Mouse (Mus musculus): ENCODE data around the gene Ppia.
"Not testable (repeated sequence)": the region's sequence is repeated elsewhere in the genome, so short reads cannot be mapped to it uniquely, and the experiment has no call there.

Gene Ppia

DNA sequence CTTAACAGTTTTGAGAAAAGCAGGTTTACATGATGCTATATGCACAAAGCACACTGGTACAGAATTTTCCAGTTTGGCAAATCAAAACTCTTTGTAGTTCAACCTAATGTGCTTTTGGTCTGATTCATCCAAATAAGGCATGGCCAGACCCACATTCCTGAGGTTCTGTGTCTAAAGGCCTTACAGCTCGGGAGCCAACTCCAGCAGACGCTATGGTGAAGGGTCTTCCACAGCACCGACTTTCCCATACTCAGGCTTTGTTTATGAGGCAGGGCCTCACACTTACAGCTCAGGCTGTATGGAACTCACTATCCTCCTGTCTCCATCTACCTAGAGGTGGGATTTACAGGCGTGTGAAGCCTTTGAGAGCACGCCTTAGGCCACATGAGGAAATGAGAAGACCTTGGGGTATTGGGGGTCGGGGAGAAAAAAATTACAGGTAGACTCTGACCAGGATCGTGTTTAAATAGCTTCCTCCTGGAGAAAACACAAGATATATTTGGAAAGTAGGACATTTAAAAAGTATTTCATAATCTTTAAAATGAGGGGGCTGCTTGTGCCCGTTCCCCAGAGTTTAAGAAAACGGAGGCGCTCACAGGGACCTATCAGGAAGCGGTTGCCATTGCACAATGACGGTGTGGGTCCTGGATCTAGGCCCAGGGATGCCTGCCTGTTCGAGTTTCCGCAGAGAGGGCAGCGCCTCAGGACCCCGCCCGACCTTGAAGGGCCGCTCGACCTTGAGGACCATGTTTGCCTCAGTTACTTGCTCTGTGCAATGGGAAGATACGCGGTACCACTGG is at the start of gene Ppia:
TSS of gene Ppia (plus strand) at position 693 of the 800 bp plus-strand sequence.
- no peak for DNase-seq (ENCODE audit: low spot score)

DNA sequence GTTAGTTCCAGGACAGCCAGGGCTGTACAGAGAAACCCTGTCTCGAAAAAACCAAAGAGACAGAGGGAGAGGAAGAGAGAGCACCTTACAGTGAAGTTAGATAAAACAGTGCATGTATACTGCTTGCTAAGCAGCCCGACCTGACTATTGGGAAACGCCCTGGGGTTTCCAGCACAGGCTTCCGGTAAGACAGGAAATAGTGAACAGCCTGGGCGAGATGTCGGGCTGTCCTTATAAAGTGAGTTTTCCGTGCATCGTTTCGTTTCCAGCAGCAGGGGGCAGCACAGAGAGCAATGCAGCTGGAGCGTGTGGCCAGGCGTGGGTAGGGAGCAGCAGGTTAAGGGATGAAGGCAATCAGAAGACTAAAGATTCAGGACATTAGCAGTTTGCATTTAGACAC is 49.4 kb upstream of the Ppia start:
- peak; percentile 63 for DNase-seq (ENCODE audit: low spot score)

DNA sequence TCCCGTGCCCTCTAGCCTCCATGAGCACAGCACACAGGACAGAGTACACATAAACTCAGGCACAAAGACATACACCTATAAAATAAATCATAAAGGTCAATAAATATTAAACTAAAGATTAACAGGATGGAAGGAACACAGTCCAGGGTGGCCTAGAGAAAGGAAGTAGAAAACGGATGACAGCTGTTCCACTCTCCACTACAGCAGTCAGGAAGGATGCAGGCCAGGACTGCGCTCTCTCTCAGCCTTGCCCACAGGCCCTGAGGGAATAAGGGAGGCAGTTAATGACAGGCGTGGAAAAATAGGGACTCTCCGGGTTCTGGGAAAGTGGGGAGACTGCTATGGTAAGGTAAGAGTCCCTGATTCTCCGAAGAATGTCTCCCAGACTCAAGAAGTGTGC is 48.8 kb upstream of the Ppia start:
- DNase-seq (ENCODE audit: low spot score) = no peak

DNA sequence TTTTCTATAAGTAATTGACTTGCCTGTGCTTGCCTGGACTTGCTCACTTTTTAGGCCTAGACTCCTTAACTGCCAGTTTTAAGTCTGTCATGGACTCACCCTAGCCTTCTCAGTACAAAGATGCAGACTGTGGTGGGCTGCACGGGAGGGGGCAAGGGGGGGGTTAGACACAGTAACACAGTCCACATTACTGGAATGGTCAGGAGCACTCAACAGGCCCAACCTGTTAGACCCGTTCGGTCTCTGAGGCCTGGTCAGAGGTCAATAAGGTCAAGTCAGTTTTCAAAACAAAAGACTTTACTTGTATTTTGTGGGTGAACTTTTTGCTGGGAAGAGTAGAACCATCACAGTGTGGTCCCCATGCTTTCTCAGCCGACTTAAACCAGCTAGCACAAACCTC is 48.1 kb upstream of the Ppia start:
- DNase-seq (ENCODE audit: low spot score) = no peak

DNA sequence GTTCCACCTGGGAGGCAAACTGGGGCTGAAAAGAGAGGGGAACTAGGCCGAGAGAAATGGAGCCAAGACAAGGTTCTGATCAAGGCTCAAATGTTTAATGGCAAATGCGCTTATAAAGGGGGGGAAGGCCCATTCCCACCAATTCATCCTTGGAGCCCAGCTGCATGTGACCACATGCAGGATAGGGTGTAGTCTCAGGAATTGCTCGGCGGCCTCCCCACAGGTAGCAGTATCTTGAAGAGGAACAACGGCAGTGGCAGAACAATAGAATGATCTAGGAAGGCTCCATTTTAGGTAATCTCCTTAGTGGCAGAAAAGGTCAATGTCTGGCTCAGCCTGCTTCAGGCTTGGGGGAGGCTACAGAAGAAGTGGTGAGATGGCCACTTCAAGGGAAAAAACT is 47.3 kb upstream of the Ppia start:
- DNase-seq (ENCODE audit: low spot score) = not testable (repeated sequence)

DNA sequence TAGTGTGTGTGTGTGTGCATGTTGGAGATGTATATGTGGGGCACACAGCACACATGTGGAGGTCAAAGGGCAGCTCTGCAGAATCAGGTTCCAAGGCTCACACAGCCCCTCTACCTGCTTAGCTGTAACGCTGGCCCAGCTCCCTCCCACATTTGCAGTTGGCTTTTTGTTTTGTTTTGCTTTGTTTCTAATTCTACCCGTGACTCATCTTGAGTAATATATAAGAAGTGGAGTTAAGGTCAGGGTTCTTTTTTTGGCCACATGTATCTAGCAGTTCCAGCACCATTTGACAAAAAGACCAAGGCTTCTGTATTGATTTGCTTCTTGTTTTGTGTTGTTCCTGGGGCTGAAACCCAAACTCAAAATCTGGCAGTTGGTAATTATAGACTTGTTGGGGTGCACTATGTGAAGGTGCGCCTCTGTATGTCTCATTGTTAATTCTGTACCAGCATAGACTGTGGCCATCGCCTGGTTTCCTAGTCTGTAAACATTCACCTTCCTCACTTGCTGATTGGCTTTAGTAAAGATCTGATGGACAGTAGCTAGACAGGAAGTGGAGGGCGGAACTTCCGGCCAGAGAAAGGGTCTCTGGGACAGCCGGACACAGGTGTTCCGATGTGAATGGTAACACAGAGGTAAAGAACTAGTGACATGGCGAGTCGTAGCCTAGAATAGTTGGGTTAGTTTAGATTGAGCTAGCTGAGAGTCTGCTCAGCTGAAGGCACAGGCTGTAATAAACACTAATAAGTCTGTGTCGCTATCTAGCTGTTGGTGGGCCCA is 43.7 kb upstream of the Ppia start:
- DNase-seq (ENCODE audit: low spot score) = no peak

DNA sequence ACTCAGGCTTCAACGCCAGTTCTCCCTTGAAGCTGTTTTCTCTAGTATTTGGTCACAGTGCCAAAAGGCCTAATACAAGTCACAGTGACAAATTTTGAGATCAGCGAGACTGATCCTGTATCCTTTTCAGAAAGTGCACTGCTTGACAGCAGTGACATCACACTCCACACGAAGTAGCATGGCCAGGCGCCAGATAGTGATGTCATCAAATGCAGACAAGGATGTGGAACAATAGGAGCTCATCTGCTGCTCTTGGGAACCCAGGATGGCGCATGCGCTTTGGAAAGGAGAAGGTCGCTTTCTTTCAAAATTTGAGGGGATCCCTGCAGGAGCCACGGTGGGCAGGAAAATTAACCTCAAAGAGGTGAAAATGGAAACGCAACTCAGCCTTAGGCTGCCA is 42.5 kb upstream of the Ppia start:
- DNase-seq (ENCODE audit: low spot score) = no peak

DNA sequence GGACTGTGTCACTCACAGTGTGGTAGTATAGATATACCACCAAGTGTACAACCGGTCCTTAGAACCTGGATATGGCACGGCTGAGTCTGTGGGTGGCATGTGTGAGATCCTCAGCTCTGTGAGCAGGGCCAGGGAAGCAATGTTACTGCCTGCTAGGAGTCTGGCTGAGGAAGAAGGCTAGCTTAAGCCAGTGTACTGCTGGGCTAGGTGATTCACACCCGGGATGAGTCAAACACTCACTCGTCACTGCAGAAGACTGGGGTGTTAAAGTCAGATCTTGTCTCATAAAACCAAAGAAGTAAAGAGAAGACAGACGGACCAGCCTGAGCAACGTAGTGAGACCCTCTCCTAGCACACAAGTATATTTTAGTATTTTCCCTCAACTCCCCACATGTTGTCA is 34.3 kb upstream of the Ppia start:
- DNase-seq (ENCODE audit: low spot score) = no peak

DNA sequence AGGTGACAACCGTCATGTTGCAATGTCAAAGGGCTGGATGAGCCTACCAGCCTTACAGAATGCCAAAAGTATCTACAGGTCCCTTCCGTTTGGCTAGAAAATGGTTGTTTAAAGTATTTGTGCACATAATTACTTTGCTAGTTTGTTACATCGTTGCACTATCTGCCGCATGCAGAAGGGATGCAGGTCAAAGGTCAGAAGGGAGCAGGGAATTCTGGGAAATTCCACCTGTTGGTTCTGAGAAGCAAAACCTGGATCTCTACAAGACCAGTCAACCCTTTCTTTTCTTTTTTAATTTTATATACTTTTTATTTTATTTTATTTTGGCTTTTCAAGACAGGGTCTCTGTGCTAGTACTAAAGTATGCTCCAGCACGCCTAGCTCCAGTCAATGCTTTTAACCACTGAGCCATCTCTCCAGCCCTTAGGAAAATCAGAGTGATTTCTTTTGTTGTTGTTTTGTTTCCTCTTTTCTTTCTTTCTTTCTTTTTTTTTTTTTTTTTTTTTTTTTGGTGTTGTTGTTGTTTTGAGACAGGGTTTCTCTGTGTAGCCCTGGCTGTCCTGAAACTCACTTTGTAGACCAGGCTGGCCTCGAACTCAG is 27.0 kb upstream of the Ppia start:
- no peak for DNase-seq (ENCODE audit: low spot score)

DNA sequence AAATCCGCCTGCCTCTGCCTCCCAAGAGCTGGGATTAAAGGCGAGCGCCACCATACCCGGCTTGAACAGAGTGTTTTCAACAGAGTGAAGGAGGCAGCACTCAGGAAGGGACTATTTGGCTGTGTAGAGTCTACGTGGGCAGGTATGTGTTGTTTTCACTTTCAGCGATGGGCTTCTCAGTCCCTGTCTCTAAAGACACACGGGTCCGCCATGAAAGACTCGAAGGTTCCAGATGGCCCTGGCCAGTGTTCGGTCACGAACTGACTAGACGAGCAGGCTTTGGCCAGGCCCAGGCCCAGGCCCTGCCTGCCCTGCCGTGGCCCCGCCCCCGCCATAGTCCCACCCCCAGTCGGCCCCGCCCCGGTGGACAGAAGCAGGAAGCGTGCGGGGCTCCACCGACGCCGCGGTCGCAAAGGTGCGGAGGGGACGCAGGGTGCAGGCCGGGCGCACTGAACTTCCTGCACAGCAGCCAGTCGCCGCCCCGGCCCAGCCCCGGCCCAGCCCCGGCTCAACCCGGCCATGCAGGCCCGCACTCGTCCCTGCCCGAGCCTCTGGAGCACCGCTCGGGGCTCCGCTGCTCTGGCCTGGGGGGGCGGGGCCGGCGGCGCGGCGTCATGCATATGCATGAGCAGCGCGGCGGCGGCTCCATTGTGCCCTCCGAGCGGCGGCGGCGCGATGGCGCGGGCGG is 26.4 kb upstream of the Ppia start, which contains the start of gene Zmiz2:
TSS of gene Zmiz2 (plus strand) at position 349 of the 688 bp plus-strand sequence.
- DNase-seq (ENCODE audit: low spot score) = peak; percentile 92

DNA sequence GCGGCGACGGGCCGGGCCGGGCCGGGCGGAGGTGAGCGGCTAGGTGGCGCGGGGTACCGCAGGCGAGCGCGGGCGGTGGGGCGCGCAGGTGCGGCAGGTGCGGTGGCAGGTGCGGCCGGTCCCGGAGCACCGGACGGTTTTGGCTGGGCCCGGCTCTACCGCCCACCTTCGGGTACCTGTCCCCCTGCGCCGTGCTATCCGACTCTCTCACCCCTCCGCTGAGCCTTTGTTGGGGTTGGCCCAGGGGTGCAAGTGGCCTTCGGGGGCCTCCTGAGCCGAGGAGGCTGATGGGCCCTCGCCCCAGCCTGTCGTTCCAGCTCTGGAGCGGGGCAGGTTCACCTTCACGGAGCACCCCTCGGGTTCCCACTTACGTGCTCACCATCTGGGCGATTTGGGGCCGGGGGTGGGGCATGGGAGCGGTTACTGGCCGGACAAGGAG is 25.7 kb upstream of the Ppia start:
- no peak for DNase-seq (ENCODE audit: low spot score)

DNA sequence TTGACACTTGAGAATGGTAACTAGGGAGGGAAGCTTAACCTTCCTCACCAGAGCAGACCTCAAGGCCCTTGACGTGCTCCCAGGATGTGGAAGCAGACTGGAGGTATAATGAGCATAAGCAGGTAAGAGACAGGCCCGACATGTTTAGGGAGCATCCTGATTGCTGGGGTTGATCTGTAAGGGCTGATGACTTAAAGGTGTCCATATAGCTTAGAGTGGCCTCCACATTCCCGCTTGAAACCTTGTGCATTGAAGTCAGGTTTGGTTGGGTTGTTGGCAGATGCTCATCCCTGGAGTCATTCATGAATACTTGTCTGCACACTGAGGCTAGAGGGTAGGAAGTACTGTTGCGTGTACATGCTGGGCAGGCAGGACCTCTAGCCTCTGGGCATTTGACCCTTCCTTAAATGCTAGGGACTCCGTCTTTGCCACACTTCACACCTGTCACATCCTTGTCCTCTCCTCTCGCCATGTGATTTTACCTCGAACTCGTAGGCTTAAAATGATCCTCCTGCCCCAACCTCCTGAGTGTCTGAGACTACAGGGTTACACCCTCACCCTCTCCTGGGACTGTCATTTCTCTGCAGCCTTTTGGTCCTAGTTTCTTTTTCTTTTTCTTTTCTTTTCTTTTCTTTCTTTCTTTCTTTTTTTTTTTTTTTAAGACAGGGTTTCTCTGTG is 24.7 kb upstream of the Ppia start:
- no peak for DNase-seq (ENCODE audit: low spot score)

DNA sequence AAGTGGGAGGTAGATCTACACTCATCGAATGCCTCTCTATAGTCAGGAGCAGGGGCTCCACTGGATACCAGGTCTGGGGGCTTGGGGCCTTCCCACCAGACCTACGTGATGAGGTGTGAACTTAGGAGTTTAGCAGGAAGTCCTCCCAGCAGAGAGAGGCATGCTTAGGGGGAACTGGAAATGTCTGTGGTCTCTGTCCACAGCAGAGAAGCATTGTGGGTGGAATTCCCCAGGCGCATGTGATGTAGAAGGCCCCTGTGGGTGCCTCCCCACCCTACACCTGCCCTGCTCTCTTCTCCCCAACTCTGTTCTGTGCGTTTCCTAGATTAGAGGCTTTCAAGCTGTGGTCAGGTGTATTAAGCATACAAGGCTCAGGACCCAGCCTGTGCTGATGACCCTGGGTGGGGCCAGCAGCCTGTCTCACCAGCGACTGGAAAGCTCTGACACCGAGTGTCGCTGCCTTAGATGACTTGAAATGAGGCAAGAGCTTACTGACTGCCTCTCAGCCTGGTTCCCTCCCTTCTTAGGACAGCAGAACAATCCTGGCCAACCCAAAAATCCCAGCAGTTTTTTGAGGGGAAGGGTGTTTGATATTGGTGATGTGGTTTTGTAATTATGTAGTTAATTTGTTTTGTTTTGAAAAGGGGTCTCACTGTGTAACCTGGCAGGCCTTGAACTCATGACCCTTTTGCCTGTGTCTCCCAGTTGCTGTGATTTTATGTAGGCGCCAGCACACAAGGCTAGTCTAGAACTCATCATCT is 23.5 kb upstream of the Ppia start:
- DNase-seq (ENCODE audit: low spot score) = no peak

DNA sequence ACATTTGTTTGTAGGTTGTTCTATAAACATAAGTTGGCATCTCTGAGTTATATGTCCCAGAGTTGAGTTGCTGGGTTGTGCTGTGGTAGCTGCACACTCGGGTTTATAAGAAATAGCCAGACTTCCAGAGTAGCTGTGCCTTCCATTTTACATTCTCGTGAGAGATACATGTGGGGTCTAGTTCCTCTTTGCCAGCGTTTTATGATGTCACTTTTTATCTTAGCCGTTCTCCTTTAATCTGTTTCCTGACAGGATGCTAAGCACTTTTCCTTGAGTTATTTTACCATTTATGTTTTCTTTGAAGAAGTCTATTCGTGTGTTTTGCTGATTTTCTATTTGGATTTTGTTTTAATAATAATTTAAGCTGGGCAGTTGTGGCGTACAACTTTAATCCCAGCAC is 22.4 kb upstream of the Ppia start:
- DNase-seq (ENCODE audit: low spot score) = no peak

DNA sequence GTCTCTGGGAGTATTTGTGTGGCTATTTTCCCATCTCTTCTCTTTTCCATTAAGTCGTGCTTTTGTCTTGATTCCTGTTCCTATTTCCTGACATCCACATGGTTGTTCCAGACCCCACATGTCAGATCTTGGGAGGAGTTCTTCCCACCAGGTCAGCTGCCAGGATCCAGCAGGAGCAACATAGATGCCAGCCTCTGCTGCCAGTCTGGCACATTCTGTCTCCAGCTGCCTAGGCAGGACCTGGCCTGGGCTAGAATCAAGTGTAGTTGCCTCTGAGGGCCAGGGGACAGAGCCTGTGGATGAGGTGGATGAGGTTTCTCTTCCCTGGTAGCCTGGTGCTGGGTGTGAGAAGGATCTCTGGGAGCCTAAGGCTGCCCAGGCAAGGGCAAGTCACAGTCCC is 21.4 kb upstream of the Ppia start:
- no peak for DNase-seq (ENCODE audit: low spot score)

DNA sequence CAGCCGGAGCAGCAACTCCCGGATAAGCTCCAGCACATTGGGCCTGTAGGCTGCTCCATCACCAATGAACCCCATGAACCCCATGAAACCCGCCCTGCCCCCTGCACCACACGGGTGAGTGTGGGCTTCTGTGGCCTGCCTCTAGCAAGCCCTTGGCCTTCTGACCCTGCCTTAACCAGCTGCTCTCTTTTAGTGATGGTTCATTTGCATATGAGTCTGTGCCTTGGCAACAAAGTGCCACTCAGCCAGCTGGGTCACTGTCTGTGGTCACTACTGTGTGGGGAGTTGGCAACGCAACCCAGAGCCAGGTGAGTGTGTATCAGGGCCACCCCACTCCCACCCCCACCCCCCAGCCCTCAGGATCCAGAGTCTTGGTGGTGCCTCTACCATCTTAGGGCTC is 19.7 kb upstream of the Ppia start:
- no peak for DNase-seq (ENCODE audit: low spot score)

DNA sequence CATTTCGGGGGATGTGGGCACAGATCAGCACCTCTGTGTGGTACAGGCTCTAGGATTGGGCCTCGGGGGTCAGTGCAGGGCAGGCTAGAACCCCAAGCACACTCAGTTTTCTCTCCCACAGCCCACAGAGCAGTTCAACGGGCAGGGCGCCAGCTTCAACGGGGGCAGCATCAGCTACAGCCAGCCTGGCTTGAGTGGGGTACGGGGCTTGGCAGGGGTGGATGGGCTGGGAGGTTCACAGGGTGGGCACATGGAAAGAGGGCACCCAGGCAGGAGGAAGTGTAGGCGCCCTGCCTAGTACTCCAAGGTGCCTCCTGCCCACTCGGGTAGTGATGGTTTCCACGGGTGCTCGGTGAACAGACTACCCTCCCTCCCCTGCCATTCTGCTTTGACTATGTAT is 17.1 kb upstream of the Ppia start:
- no peak for DNase-seq (ENCODE audit: low spot score)

DNA sequence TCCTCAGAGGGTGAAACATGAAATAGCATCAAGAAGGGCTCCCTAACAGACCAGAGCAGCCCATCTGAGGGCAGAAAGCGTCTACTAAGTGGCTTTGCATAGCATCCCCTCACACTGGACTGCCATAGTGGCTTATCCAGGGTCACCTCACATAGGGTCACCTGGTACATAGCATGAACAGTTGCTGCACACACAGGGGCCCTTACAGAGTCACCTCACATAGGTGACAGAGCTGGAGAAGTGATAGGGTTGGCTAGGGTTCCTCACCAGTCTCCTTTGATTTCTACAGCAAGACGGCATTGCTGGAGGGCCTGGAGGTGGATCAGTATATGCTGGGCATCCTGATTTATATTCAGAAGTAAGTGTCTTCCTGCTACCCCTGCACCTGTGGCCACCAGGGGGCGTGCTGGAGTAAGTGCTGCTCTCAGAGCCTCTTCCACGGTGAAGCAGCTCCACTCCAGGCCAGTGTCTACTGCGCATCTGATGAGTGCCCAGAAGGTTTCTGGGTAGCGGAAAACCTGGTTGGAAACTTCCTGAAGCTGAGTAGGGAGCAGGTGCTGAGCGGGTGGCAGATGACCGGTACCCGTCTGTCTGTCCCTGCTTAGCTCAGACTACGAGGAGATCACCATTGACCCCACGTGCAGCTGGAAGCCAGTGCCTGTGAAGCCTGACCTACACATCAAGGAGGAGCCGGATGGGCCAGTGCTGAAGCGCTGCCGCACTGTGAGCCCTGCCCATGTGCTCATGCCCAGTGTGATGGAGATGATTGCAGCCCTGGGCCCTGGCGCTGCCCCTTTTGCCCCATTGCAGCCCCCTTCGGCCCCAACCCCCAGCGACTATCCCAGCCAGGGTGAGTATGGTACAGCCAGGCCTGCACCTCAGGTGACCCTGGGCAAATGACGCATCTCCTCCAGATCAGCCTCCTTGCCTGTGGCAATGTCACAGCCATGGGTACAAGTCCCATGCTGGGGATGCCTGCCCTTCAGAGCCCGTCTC is 12.4 kb upstream of the Ppia start:
- DNase-seq (ENCODE audit: low spot score) = no peak

DNA sequence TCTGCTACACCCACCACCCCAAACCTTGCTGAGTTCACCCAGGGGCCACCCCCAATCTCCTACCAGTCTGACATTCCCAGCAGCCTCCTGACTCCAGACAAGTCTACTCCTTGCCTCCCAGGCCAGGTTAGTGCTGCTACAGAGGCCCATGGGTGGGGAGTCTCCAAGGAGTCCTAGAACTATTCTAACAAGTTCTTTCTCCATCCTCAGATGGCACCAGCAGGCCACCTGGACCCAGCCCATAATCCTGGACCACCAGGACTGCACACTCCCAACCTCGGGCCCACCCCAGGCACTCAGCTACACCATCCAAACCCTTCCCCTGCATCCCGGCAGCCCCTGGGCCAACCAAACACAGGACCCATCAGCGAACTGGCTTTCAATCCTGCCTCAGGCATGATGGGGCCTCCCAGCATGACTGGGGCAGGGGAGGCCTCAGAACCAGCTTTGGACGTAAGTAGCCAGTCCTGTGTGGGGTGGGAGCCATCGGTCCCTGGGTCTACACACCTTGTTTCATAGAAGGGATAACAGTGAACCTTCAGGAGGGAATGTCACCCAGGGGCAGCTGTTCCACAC is 11.3 kb upstream of the Ppia start:
- no peak for DNase-seq (ENCODE audit: low spot score)

Data from left cerebral cortex, adult 11 months (tissue).